Comparison of ENCODE assay signal across 11 mouse cellular contexts in the genomic region with DNA sequence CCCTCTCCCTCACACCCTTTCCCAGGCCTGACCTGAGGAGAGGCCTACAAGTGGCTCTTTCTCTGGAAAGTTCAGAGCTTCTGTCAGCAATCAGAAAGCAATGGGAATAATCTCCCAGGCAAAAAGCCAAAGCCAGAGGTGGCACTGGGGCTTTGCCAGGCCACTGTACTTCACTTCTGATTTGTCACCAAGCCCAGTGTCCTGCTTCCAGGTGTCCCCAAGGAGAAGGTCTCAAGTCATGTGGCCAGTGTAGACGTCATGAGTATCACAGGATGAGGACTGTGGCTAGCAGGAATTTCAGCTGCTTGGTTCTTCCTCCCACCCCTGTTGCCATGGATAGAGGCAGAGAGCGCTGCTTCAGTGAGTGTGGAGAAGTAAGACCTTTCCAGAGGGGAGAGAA. TPM values are rescaled to one million over a fixed set of nuclear protein-coding genes. Genes with fewer than 3 reads are reported as not detected.
DNase-seq lines count a peak whose midpoint lies in the region; ATAC-seq and TF ChIP-seq lines count a peak whose summit lies in the region.
"Had no signal": no experiment of that assay in that cellular context is flagged by ENCODE, and none has a peak within 500 bp of the region (broad histone marks: within the 10 kb centered on the region; RNA-seq: fewer than 3 reads in every experiment).

No protein-coding gene starts in this region.

- H3K27ac ChIP-seq in kidney, embryonic 15.5 days, result peak overlapping the region; percentile 83
- peak overlapping the region; percentile 69 for H3K27ac ChIP-seq in heart, adult 2 months
- no peak overlapping the region for H3K27ac ChIP-seq in cerebellum, adult 2 months (ENCODE audit: insufficient read depth, low read length)
- H3K27ac ChIP-seq: forebrain, embryonic 10.5 days had no signal

- no peak overlapping the region for H3K4me2 ChIP-seq in kidney, embryonic 15.5 days

- H3K36me3 ChIP-seq in kidney, embryonic 15.5 days, result peaks cover 60% of the 10 kb centered on the region
- peaks cover 4% of the 10 kb centered on the region for H3K36me3 ChIP-seq in heart, adult 2 months (ENCODE audit: control insufficient read depth, insufficient read depth, low read length)

- intact Hi-C loops in heart, adult 2 months (cut with DNase I), result loop anchor here (2.0 kb wide), 1 partner anchor 15 kb away; no protein-coding TSS in a partner anchor
- intact Hi-C loops in heart, postnatal 36 days (cut with DNase I), result loop anchor here (2.0 kb wide), 1 partner anchor 25 kb away; no protein-coding TSS in a partner anchor

- no peak for ATAC-seq in kidney, embryonic 15.5 days (replicated peaks; ENCODE audit: low FRiP score)

- H3K9ac ChIP-seq in kidney, embryonic 15.5 days, result no peak overlapping the region
- H3K9ac ChIP-seq in heart, adult 2 months (ENCODE audit: low read depth, low read length), result no peak overlapping the region

- no peaks in the 10 kb centered on the region for H3K27me3 ChIP-seq in kidney, embryonic 15.5 days
- no peaks in the 10 kb centered on the region for H3K27me3 ChIP-seq in heart, adult 2 months (ENCODE audit: control insufficient read depth, insufficient read depth, low read length)
- H3K27me3 ChIP-seq in cerebellum, adult 2 months (ENCODE audit: control insufficient read depth, insufficient read depth, low read length), result no peaks in the 10 kb centered on the region

- no peaks in the 10 kb centered on the region for H3K79me2 ChIP-seq in heart, adult 2 months (replicated peaks; ENCODE audit: control insufficient read depth, insufficient read depth, low read length)

- 68% methylated on average over 2 of the region's 2 CpGs for WGBS in kidney, embryonic 15.5 days
- WGBS in heart, adult 2 months, result 36% methylated on average over 2 of the region's 2 CpGs
- WGBS in cerebellum, adult 2 months, result 49% methylated on average over 2 of the region's 2 CpGs

- no peak overlapping the region for H3K4me3 ChIP-seq in kidney, embryonic 15.5 days (replicated peaks)
- H3K4me3 ChIP-seq in heart, adult 2 months, result no peak overlapping the region
- no peak overlapping the region for H3K4me3 ChIP-seq in cerebellum, adult 2 months (replicated peaks; ENCODE audit: insufficient read depth, low read depth, low read length)
- H3K4me3 ChIP-seq: forebrain, embryonic 10.5 days had no signal

- peaks cover 56% of the 10 kb centered on the region for H3K4me1 ChIP-seq in kidney, embryonic 15.5 days
- H3K4me1 ChIP-seq in heart, adult 2 months (ENCODE audit: control insufficient read depth, insufficient read depth, low read length), result peaks cover 42% of the 10 kb centered on the region
- no peaks in the 10 kb centered on the region for H3K4me1 ChIP-seq in cerebellum, adult 2 months (ENCODE audit: control insufficient read depth, insufficient read depth, low read length)

- DNase-seq in kidney, postnatal 4 days, result no peak
- peak; percentile 69 to 81 for DNase-seq in heart, adult 2 months
- DNase-seq in heart, postnatal 36 days, result peak; percentile 59 to 67
- peak; percentile 84 for DNase-seq in lung, postnatal 25 days (ENCODE audit: low spot score)
- no peak for DNase-seq in c-Kit-positive CD71-positive TER-119-positive erythroid progenitor cells, embryonic 14.5 days (ENCODE audit: low spot score)
- no peak for DNase-seq in layer of hippocampus, adult 11-12 months (ENCODE audit: low spot score)
- DNase-seq in cerebellum, adult 2 months, result no peak
- DNase-seq: left cerebral cortex, postnatal 4 days; right cerebral cortex, postnatal 25 days had no signal

- no peaks in the 10 kb centered on the region for H3K9me3 ChIP-seq in kidney, embryonic 15.5 days (replicated peaks)
- H3K9me3 ChIP-seq: forebrain, embryonic 10.5 days had no signal

- peak; percentile 95 for TF ChIP-seq EP300 in heart, adult 2 months (IDR thresholded peaks at IDR 0.05; ENCODE audit: insufficient read depth, low read depth, low read length)

- no peak for TF ChIP-seq CTCF in heart, adult 2 months (IDR thresholded peaks at IDR 0.05)
- no peak for TF ChIP-seq CTCF in cerebellum, adult 2 months (IDR thresholded peaks at IDR 0.05; ENCODE audit: borderline replicate concordance, insufficient read depth, low read depth, low read length)

- 0 out of 2 replicates have a peak, but pooled peaks have one; percentile 16 for TF ChIP-seq POLR2A in heart, adult 2 months (IDR thresholded peaks at IDR 0.05; ENCODE audit: insufficient read depth, low read depth, low read length)
- no peak for TF ChIP-seq POLR2A in cerebellum, adult 2 months (IDR thresholded peaks at IDR 0.05; ENCODE audit: borderline replicate concordance, insufficient read depth, low read length)

RNA-seq across cellular contexts. Expression of a gene that starts 41.6 kb away (rescaled TPM):
- polyA plus RNA-seq in kidney, embryonic 15.5 days (2015; fragmentation: Nextera tagmentation; extraction: Ambion mirVana), result 24.6 and 28.7 TPM in 2 replicates
- total RNA-seq in heart, adult 2 months (2021), result 10 to 100 TPM; 39.2 to 39.8 TPM
- polyA plus RNA-seq in heart, adult 2 months (2012; rRNA removed), result 17.2 and 24.1 TPM in 2 replicates
- 10 to 100 TPM; 38.7 to 40.0 TPM for total RNA-seq in heart, postnatal 36 days (2021)
- polyA plus RNA-seq in cerebellum, adult 2 months (2012; rRNA removed), result 40.3 and 43.4 TPM in 2 replicates

Comparison
In these comparisons a context has a peak if more than half of its experiments do, and no peak if none do; other contexts are left out.
1. DNase-seq: peak in heart, adult 2 months (2 of 2), heart, postnatal 36 days (2 of 2) and lung, postnatal 25 days (single experiment); none in kidney, postnatal 4 days (0 of 2), c-Kit-positive CD71-positive TER-119-positive erythroid progenitor cells, embryonic 14.5 days (single experiment), layer of hippocampus, adult 11-12 months (single experiment) and cerebellum, adult 2 months (0 of 2).